Comparison of ENCODE assay signal across 10 mouse cellular contexts in genomic region chr9:60998086-60998785, GRCm38 (mm10).
DNase-seq lines count a peak whose midpoint lies in the region; ATAC-seq and TF ChIP-seq lines count a peak whose summit lies in the region.
"Had no signal": no experiment of that assay in that cellular context is flagged by ENCODE, and none has a peak within 500 bp of the region (broad histone marks: within the 10 kb centered on the region; RNA-seq: fewer than 3 reads in every experiment).

No protein-coding gene starts in this region.

- H3K27ac ChIP-seq in lung, embryonic 16.5 days (ENCODE audit: low read length) = no peak overlapping the region
- H3K27ac ChIP-seq in spleen, adult 2 months (ENCODE audit: insufficient read depth, low read length) = peak overlapping the region; percentile 62
- no peak overlapping the region for H3K27ac ChIP-seq in forebrain, embryonic 12.5 days
- H3K27ac ChIP-seq: liver, embryonic 15.5 days had no signal

- no peaks in the 10 kb centered on the region; the same call in 1 of the 2 replicates for H3K27me3 ChIP-seq in lung, embryonic 16.5 days (ENCODE audit: control insufficient read depth, insufficient read depth, low read depth, low read length)
- no peaks in the 10 kb centered on the region for H3K27me3 ChIP-seq in spleen, adult 2 months (ENCODE audit: control insufficient read depth, insufficient read depth, low read length)
- H3K27me3 ChIP-seq in forebrain, embryonic 12.5 days = 0 out of 2 replicates have a peak, but pooled peaks cover 6% of the 10 kb centered on the region
- H3K27me3 ChIP-seq: liver, embryonic 15.5 days had no signal

- H3K4me1 ChIP-seq in lung, embryonic 16.5 days (replicated peaks; ENCODE audit: control insufficient read depth, insufficient read depth, low read length) = no peaks in the 10 kb centered on the region
- H3K4me1 ChIP-seq in spleen, adult 2 months (ENCODE audit: control insufficient read depth, insufficient read depth, insufficient read length) = peaks cover 23% of the 10 kb centered on the region; the same call in 1 of the 2 replicates
- peaks cover 3% of the 10 kb centered on the region; the same call in 1 of the 2 replicates for H3K4me1 ChIP-seq in forebrain, embryonic 12.5 days

- 64% methylated on average over 3 of the region's 3 CpGs for WGBS in lung, embryonic 16.5 days
- 0% methylated on average over 3 of the region's 3 CpGs for WGBS in spleen, adult 2 months
- 85% methylated on average over 3 of the region's 3 CpGs for WGBS in forebrain, embryonic 12.5 days

- no peaks in the 10 kb centered on the region for H3K36me3 ChIP-seq in lung, embryonic 16.5 days (ENCODE audit: control insufficient read depth, insufficient read depth, low read length)
- no peaks in the 10 kb centered on the region for H3K36me3 ChIP-seq in spleen, adult 2 months (ENCODE audit: control insufficient read depth, insufficient read depth, low read length)
- H3K36me3 ChIP-seq in forebrain, embryonic 12.5 days (replicated peaks) = no peaks in the 10 kb centered on the region
- H3K36me3 ChIP-seq: liver, embryonic 15.5 days had no signal

- H3K4me2 ChIP-seq in lung, embryonic 16.5 days (ENCODE audit: low read depth, low read length) = no peak overlapping the region
- no peak overlapping the region for H3K4me2 ChIP-seq in forebrain, embryonic 12.5 days
- H3K4me2 ChIP-seq: liver, embryonic 15.5 days had no signal

- no peak overlapping the region for H3K4me3 ChIP-seq in lung, embryonic 16.5 days (ENCODE audit: low read length)
- H3K4me3 ChIP-seq in spleen, adult 2 months (ENCODE audit: extremely low read depth, insufficient read depth, insufficient read length) = no peak overlapping the region
- no peak overlapping the region for H3K4me3 ChIP-seq in forebrain, embryonic 12.5 days (replicated peaks)
- H3K4me3 ChIP-seq: liver, embryonic 15.5 days had no signal

- TF ChIP-seq POLR2A in spleen, adult 2 months (IDR thresholded peaks at IDR 0.05; ENCODE audit: low read depth, low read length) = no peak

- intact Hi-C loops in gastrocnemius, postnatal 36 days (cut with DNase I) = no loop called here

- peak; percentile 42; the same call in 1 of the 2 replicates for TF ChIP-seq CTCF in spleen, adult 2 months (IDR thresholded peaks at IDR 0.05; ENCODE audit: extremely low read depth, insufficient read depth, insufficient read length, insufficient replicate concordance)

- no peaks in the 10 kb centered on the region for H3K9me3 ChIP-seq in lung, embryonic 16.5 days (ENCODE audit: control insufficient read depth, low read length)
- no peaks in the 10 kb centered on the region for H3K9me3 ChIP-seq in forebrain, embryonic 12.5 days
- H3K9me3 ChIP-seq: liver, embryonic 15.5 days had no signal

- H3K9ac ChIP-seq in lung, embryonic 16.5 days (ENCODE audit: low read length) = no peak overlapping the region
- no peak overlapping the region for H3K9ac ChIP-seq in forebrain, embryonic 12.5 days
- H3K9ac ChIP-seq: liver, embryonic 15.5 days had no signal

- ATAC-seq in frontal cortex, adult (ENCODE audit: low TSS enrichment) = peak; percentile 69; the same call in 1 of the 2 replicates
- ATAC-seq in lung, embryonic 16.5 days (ENCODE audit: low read depth) = peak; percentile 71; the same call in 1 of the 2 replicates
- ATAC-seq in forebrain, embryonic 12.5 days (ENCODE audit: low FRiP score) = no peak
- ATAC-seq: Patski had no signal

- DNase-seq in frontal cortex, postnatal 10 days (ENCODE audit: low spot score in 2 of 2) = no peak
- DNase-seq in urinary bladder, postnatal 14 days (ENCODE audit: low spot score) = peak; percentile 42
- no peak for DNase-seq in urinary bladder, adult 18-20 months (ENCODE audit: low spot score in 2 of 2)
- DNase-seq in spleen, adult 2 months (ENCODE audit: low read depth in 1 of 2, low spot score in 2 of 2) = peak; percentile 61 to 65
- no peak for DNase-seq in gastrocnemius, postnatal 36 days

Comparison
In these comparisons a context has a peak if more than half of its experiments do, and no peak if none do; other contexts are left out.
1. DNase-seq: peak in urinary bladder, postnatal 14 days (single experiment) and spleen, adult 2 months (2 of 2); none in frontal cortex, postnatal 10 days (0 of 2), urinary bladder, adult 18-20 months (0 of 2) and gastrocnemius, postnatal 36 days (0 of 2).